Mouse (Mus musculus): Measurements from ENCODE around the gene Gimap9. TPM values are rescaled to one million over a fixed set of nuclear protein-coding genes. Genes with fewer than 3 reads are reported as not detected.
"Not testable (repeated sequence)": the region's sequence is repeated elsewhere in the genome, so short reads cannot be mapped to it uniquely, and the experiment has no call there.

The Gimap9 gene
- polyA plus RNA-seq, 1 experiment from 2014 or later = 4.4 TPM

DNA sequence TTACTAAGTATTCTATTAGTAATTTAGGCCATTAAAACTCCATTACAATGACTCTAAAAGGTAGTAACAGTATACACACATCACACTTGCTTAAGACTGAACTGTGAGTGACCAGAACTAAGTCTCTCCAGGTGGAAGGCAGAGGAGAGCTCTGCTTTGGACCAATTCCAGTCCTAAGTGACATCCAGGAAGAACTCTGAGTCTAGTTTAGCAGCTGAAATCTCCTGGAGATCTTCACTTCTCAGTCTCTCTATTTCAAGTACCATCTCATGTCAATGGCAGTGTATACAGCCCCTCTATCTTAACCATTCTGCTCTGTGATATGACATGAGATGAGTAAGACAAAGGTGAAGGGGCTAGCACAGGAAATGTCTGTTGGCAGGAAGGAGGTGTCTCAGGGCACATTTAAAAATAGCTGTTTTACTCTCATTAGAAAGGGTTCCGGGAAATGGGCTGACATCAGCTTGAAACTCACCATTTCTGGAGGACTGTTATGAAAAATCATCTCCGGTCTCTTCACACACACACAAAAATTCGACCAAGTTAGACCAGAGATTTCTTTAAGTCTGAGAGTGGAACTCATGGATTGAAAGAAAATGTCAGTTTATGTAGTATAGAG lies 5.7 kb downstream of the Gimap9 start:
- no peaks in the 10 kb centered on the region for H3K4me1 ChIP-seq (ENCODE audit: control insufficient read depth, insufficient read depth, low read length)
- WGBS = 80% methylated on average over 3 of the region's 3 CpGs
- no peak overlapping the region for H3K9ac ChIP-seq (ENCODE audit: low read length)
- no peaks in the 10 kb centered on the region for H3K9me3 ChIP-seq (ENCODE audit: control insufficient read depth, low read length)
- no peak overlapping the region for H3K27ac ChIP-seq (replicated peaks; ENCODE audit: low read depth, low read length)
- H3K36me3 ChIP-seq (ENCODE audit: control insufficient read depth, insufficient read depth, low read length) = no peaks in the 10 kb centered on the region
- H3K27me3 ChIP-seq (ENCODE audit: control insufficient read depth, insufficient read depth, low read length) = no peaks in the 10 kb centered on the region
- ATAC-seq (ENCODE audit: insufficient number of reproducible peaks, low FRiP score, low TSS enrichment, low read depth) (no peak), DNase-seq (ENCODE audit: low spot score) (no peak)
- H3K4me2 ChIP-seq (ENCODE audit: low read depth, severe bottlenecking) = no peak overlapping the region
- no peak overlapping the region for H3K4me3 ChIP-seq (ENCODE audit: low read depth, low read length)

DNA sequence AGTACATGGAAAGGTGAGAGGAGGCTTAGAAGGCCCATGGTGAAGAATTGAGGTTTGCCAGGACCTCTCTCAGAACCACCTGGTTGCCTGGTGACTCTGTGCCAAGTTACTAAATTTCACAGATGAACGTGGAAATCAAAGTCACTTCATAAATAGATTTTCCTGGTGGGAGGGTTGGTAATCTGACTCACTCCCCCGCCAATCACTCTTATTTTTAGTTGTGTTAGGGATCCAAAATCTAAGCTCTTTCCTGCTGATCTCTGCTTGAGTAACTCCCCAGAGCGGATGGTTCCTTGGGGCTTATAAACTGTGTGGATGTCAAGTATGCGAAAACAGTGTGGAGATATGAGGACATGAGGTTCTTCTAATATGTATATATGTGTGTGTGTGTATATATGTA lies 6.3 kb downstream of the Gimap9 start:
- no peak overlapping the region for H3K4me3 ChIP-seq (ENCODE audit: low read depth, low read length)
- H3K36me3 ChIP-seq (ENCODE audit: control insufficient read depth, insufficient read depth, low read length) = no peaks in the 10 kb centered on the region
- H3K4me2 ChIP-seq (ENCODE audit: low read depth, severe bottlenecking) = no peak overlapping the region
- ATAC-seq (ENCODE audit: insufficient number of reproducible peaks, low FRiP score, low TSS enrichment, low read depth) = no peak
- no peaks in the 10 kb centered on the region for H3K4me1 ChIP-seq (ENCODE audit: control insufficient read depth, insufficient read depth, low read length)
- H3K27me3 ChIP-seq (ENCODE audit: control insufficient read depth, insufficient read depth, low read length) = no peaks in the 10 kb centered on the region
- no peak overlapping the region for H3K27ac ChIP-seq (replicated peaks; ENCODE audit: low read depth, low read length)
- H3K9me3 ChIP-seq (ENCODE audit: control insufficient read depth, low read length) = no peaks in the 10 kb centered on the region
- H3K9ac ChIP-seq (ENCODE audit: low read length) = no peak overlapping the region
- DNase-seq (ENCODE audit: low spot score) = no peak
- 80% methylated on average over 4 of the region's 4 CpGs for WGBS

DNA sequence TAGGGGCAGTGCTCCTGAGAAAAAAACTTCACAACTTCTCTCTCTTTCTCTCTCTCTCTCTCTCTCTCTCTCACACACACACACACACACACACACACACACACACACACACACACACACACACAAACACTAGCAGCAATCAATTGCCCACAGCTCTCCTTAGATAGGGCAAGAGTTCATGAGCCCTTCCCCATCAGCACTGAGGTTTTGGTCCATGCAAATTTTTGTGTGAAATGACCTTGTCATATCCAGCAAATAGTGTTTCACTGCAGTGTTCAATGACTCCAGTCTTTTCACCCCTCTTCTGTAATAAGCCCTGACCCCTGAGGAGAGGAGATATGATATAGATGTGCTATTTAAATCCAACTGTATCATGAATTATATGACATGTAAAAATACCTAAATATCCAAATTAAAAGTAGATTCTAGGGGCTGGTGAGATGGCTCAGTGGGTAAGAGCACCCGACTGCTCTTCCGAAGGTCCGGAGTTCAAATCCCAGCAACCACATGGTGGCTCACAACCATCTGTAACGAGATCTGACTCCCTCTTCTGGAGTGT lies 7.4 kb downstream of the Gimap9 start:
- H3K9me3 ChIP-seq (ENCODE audit: control insufficient read depth, low read length); DNase-seq (ENCODE audit: low spot score); H3K4me2 ChIP-seq (ENCODE audit: low read depth, severe bottlenecking); ATAC-seq (ENCODE audit: insufficient number of reproducible peaks, low FRiP score, low TSS enrichment, low read depth); H3K9ac ChIP-seq (ENCODE audit: low read length); H3K4me3 ChIP-seq (ENCODE audit: low read depth, low read length); H3K36me3 ChIP-seq (ENCODE audit: control insufficient read depth, insufficient read depth, low read length); H3K27me3 ChIP-seq (ENCODE audit: control insufficient read depth, insufficient read depth, low read length); H3K4me1 ChIP-seq (ENCODE audit: control insufficient read depth, insufficient read depth, low read length); H3K27ac ChIP-seq (replicated peaks; ENCODE audit: low read depth, low read length): not testable (repeated sequence)
- WGBS = 91% methylated on average over 3 of the region's 4 CpGs

DNA sequence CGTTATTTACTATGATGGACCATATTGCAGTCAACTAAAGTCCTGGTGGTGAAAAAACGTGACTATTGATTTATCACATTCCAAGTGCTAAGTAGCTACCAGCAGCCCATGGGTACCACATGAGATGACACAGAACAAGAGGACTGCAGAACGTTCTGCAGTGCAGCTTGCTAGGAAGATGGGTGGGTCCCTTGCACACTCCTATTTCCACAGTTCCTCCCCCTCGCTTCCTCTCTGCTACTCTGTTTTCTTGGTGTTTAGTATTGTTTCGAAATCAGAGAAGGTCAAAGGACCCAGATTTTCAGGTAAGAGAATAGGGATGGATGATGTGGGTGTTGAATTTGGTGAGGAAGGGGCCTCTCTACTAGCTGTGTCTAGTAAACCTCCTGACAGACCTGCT lies 8.4 kb downstream of the Gimap9 start, which contains the start of gene Gimap4:
Gene Gimap4 (plus strand): TSS at position 231 of the 400 bp plus-strand sequence.
- H3K9ac ChIP-seq (ENCODE audit: low read length) = no peak within 1 kb of the TSS
- DNase-seq (ENCODE audit: low spot score) (no peak), ATAC-seq (ENCODE audit: insufficient number of reproducible peaks, low FRiP score, low TSS enrichment, low read depth) (no peak)
- no peaks in the 10 kb centered on the region for H3K4me1 ChIP-seq (ENCODE audit: control insufficient read depth, insufficient read depth, low read length)
- no peak within 1 kb of the TSS for H3K4me2 ChIP-seq (ENCODE audit: low read depth, severe bottlenecking)
- H3K27ac ChIP-seq (replicated peaks; ENCODE audit: low read depth, low read length) = no peak within 1 kb of the TSS
- no peaks in the 10 kb centered on the region for H3K9me3 ChIP-seq (ENCODE audit: control insufficient read depth, low read length)
- no peaks in the 10 kb centered on the region for H3K27me3 ChIP-seq (ENCODE audit: control insufficient read depth, insufficient read depth, low read length)
- H3K4me3 ChIP-seq (ENCODE audit: low read depth, low read length) = no peak within 1 kb of the TSS
- no peaks in the 10 kb centered on the region for H3K36me3 ChIP-seq (ENCODE audit: control insufficient read depth, insufficient read depth, low read length)
- WGBS = 78% methylated on average over 5 of the region's 5 CpGs

DNA sequence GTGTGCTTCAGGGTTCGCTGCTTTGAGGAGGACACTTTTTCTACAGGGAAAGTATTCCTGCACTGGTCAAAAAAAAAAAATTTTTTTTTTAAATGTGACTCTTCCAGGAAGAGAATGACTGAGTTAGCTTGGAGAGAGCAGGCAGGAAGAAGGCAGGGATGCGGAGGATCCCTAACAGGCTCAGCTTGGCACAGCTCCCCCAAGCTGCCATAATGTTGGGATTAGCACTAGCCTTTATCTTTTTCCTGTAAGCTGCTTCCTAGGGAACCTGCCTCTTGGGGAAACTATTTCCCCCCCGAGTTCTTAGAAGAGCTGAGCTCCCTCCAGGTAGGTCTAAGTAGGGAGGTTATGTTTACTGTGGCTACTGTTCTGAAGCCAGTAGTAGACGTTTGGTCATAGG lies 8.9 kb downstream of the Gimap9 start:
- Histone ChIP-seq H3K9me3 (ENCODE audit: control insufficient read depth, low read length) (no peaks in the 10 kb centered on the region), H3K27ac (replicated peaks; ENCODE audit: low read depth, low read length) (no peak overlapping the region), H3K9ac (ENCODE audit: low read length) (no peak overlapping the region), H3K4me1 (ENCODE audit: control insufficient read depth, insufficient read depth, low read length) (no peaks in the 10 kb centered on the region), H3K36me3 (ENCODE audit: control insufficient read depth, insufficient read depth, low read length) (no peaks in the 10 kb centered on the region), H3K27me3 (ENCODE audit: control insufficient read depth, insufficient read depth, low read length) (no peaks in the 10 kb centered on the region), H3K4me3 (ENCODE audit: low read depth, low read length) (no peak overlapping the region), H3K4me2 (ENCODE audit: low read depth, severe bottlenecking) (no peak overlapping the region)
- WGBS = 66% methylated on average over 4 of the region's 4 CpGs
- ATAC-seq (ENCODE audit: insufficient number of reproducible peaks, low FRiP score, low TSS enrichment, low read depth) (no peak), DNase-seq (ENCODE audit: low spot score) (no peak)

DNA sequence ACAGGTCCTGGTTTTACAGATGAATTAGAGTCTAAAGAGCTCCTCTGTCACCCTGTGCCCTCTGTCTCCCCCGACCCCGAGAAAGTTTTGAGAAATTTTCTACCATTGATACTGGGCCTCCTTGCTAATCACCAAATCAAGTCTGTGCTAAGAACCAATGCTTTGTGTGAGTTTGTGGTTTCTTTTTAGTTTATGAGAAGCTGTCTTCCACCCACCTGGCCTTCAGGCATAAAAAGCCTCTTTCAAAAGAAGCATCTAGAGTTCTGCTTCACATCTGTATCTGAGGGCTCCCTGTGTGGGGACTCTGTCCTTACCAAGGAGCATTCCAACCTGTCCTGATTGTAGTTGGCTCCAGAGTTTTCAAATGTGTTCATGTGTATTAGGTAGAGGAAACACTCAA lies 9.3 kb downstream of the Gimap9 start:
- no peaks in the 10 kb centered on the region for H3K27me3 ChIP-seq (ENCODE audit: control insufficient read depth, insufficient read depth, low read length)
- no peak for DNase-seq (ENCODE audit: low spot score)
- no peaks in the 10 kb centered on the region for H3K9me3 ChIP-seq (ENCODE audit: control insufficient read depth, low read length)
- H3K36me3 ChIP-seq (ENCODE audit: control insufficient read depth, insufficient read depth, low read length) = no peaks in the 10 kb centered on the region
- no peak overlapping the region for H3K4me2 ChIP-seq (ENCODE audit: low read depth, severe bottlenecking)
- no peak overlapping the region for H3K27ac ChIP-seq (replicated peaks; ENCODE audit: low read depth, low read length)
- no peak for ATAC-seq (ENCODE audit: insufficient number of reproducible peaks, low FRiP score, low TSS enrichment, low read depth)
- H3K9ac ChIP-seq (ENCODE audit: low read length) = no peak overlapping the region
- no peaks in the 10 kb centered on the region for H3K4me1 ChIP-seq (ENCODE audit: control insufficient read depth, insufficient read depth, low read length)
- H3K4me3 ChIP-seq (ENCODE audit: low read depth, low read length) = no peak overlapping the region
- 89% methylated on average over 2 of the region's 2 CpGs for WGBS

DNA sequence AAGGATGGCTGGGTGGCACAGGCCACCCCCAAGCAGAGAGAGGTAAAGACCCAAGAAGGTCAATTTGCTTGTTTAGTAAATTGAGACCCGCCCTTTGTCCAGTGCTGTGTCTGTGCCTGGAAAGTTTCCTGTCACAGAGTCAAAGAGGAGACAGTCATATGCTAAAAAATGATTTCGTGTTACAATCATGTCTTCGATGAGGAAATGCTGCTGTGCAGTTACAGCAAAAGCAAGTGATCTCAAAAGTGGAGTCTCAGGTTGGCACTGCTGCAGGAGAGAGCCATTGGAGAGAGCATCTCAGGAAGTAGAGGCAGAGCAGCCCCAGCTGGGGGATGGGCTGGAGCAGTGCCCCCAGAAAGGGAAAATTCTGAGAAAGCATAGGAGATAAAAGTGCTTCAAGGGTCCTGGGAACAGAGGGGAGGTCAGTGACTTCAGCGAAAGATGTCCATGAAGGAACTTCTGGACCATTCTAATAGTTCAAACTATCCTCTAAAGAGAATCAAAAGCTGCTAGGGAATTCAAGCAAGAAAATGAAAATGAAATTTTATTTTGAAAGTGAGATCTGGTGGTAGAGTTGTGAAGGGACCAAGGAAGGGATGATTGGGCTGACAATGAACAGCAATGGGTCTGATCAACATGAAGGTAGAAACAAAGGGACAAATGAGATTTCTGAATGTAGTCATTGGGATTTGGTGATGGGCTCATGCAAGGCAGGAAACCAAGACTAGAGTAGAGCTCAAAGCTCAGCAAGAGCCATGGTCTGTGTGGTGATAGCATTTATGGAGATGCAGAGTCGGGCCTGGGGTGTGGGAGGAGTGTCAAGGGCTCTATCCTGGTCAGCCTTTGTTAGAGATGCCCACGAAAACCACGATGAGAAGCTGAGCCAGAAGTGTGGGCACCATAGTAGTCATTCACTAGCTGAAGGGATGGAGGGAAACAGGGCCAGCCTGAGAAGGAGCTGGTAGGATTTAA lies 10.1 kb downstream of the Gimap9 start:
- ATAC-seq (ENCODE audit: insufficient number of reproducible peaks, low FRiP score, low TSS enrichment, low read depth) = no peak

DNA sequence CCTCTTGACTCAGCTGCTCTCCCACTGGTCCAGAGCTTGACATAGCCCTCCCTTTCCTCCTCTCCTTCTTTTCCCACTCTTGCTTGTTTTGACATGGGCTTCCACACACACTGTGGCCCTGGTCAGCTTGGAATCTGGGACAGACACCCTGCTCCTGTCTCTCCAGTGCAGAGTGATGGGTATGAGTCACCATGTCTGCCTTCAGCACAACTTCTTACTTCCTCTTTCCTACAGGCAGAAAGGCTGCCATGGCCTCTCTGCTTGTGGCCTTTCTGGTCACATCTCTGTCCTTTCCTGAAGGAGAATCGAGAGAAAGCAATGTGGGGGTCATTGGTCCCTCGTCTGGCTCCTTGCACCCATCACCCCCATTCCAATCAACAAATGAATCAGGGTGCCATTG lies 11.1 kb downstream of the Gimap9 start:
- no peak for DNase-seq (ENCODE audit: low spot score)
- H3K4me2 ChIP-seq (ENCODE audit: low read depth, severe bottlenecking) = no peak overlapping the region
- ATAC-seq (ENCODE audit: insufficient number of reproducible peaks, low FRiP score, low TSS enrichment, low read depth) = no peak

More for the DNA sequence above, 10.1 kb downstream of the Gimap9 start:
- Histone ChIP-seq H3K27ac (replicated peaks; ENCODE audit: low read depth, low read length) (no peak overlapping the region), H3K4me1 (ENCODE audit: control insufficient read depth, insufficient read depth, low read length) (no peaks in the 10 kb centered on the region), H3K4me3 (ENCODE audit: low read depth, low read length) (no peak overlapping the region), H3K9ac (ENCODE audit: low read length) (no peak overlapping the region), H3K4me2 (ENCODE audit: low read depth, severe bottlenecking) (no peak overlapping the region), H3K36me3 (ENCODE audit: control insufficient read depth, insufficient read depth, low read length) (no peaks in the 10 kb centered on the region), H3K9me3 (ENCODE audit: control insufficient read depth, low read length) (no peaks in the 10 kb centered on the region), H3K27me3 (ENCODE audit: control insufficient read depth, insufficient read depth, low read length) (no peaks in the 10 kb centered on the region)
- DNase-seq (ENCODE audit: low spot score) = no peak
- WGBS = 84% methylated on average over 7 of the region's 7 CpGs

More for the DNA sequence above, 11.1 kb downstream of the Gimap9 start:
- Histone ChIP-seq H3K9me3 (ENCODE audit: control insufficient read depth, low read length) (no peaks in the 10 kb centered on the region), H3K4me1 (ENCODE audit: control insufficient read depth, insufficient read depth, low read length) (no peaks in the 10 kb centered on the region), H3K36me3 (ENCODE audit: control insufficient read depth, insufficient read depth, low read length) (no peaks in the 10 kb centered on the region), H3K9ac (ENCODE audit: low read length) (no peak overlapping the region), H3K27ac (replicated peaks; ENCODE audit: low read depth, low read length) (no peak overlapping the region), H3K27me3 (ENCODE audit: control insufficient read depth, insufficient read depth, low read length) (no peaks in the 10 kb centered on the region), H3K4me3 (ENCODE audit: low read depth, low read length) (no peak overlapping the region)
- 69% methylated on average over 2 of the region's 2 CpGs for WGBS
